Mouse (Mus musculus) erythroblast, embryonic 14.5 days (primary cell): ENCODE results near the gene Phox2a. TPM values are rescaled to one million over a fixed set of nuclear protein-coding genes. Genes with fewer than 3 reads are reported as not detected.

Source experiments
- H3K27me3 ChIP-seq: 2 replicates; pipeline ENCODE4 v1.6.1; 2012; ENCODE audit warnings: inconsistent platforms; ENCODE audit not compliant: control insufficient read depth
- H3K36me3 ChIP-seq: 2 replicates; pipeline ENCODE4 v1.6.1; 2012; ENCODE audit warnings: mild to moderate bottlenecking, inconsistent platforms; ENCODE audit not compliant: control insufficient read depth
- H3K4me1 ChIP-seq: 2 replicates; pipeline ENCODE4 v1.6.1; 2012; ENCODE audit warnings: inconsistent platforms; ENCODE audit not compliant: control insufficient read depth
- H3K4me3 ChIP-seq: replicated peaks from 2 replicates; pipeline ENCODE3; 2012; ENCODE audit warnings: moderate library complexity, mild to moderate bottlenecking, inconsistent platforms
- H3K9me3 ChIP-seq: 2 replicates; pipeline ENCODE4 v1.6.1; 2012; ENCODE audit warnings: low read length, inconsistent platforms, mixed read lengths; ENCODE audit not compliant: control insufficient read depth
- GATA1 ChIP-seq: IDR thresholded peaks from 2 replicates; pipeline ENCODE4 v1.6.1; 2012; ENCODE audit warnings: low read length, inconsistent platforms, mixed read lengths
- TAL1 ChIP-seq: IDR thresholded peaks from 3 replicates; pipeline ENCODE4 v1.6.1; 2012; ENCODE audit warnings: low read length, inconsistent platforms, mixed read lengths
- polyA plus RNA-seq: library from polyadenylated mRNA; stranded (reverse); fragments of >175 nt; gene quantifications from 2 replicates; pipeline ENCODE4 v1.2.3, GENCODE M21; 2012

Phox2a gene
- polyA plus RNA-seq, 1 experiment, result not detected

DNA sequence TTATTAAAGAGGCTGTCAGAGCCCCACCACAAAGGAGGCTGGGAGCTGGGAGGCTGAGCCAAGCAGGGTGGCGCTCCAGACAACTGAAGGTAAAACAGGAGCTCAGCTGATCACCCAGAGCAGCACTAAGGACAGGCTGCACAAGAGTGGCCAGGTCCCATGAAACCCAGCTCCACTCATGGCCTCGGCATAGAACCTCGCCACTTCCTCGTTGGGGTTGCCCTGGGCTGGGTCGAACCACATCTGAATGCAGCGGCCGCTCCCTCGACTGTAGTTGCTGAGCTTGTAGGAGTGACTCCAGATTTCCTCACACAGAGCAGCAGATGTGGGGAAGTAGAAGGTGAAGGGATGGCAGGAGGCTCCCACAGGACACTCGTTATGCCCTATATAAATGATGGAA is 40.2 kb downstream of the Phox2a start:
- Histone ChIP-seq H3K4me1 (no peaks in the 10 kb centered on the region), H3K36me3 (no peaks in the 10 kb centered on the region), H3K27me3 (no peaks in the 10 kb centered on the region), H3K4me3 (no peak overlapping the region), H3K9me3 (no peaks in the 10 kb centered on the region)
- TF ChIP-seq GATA1 (no peak), TAL1 (no peak)

DNA sequence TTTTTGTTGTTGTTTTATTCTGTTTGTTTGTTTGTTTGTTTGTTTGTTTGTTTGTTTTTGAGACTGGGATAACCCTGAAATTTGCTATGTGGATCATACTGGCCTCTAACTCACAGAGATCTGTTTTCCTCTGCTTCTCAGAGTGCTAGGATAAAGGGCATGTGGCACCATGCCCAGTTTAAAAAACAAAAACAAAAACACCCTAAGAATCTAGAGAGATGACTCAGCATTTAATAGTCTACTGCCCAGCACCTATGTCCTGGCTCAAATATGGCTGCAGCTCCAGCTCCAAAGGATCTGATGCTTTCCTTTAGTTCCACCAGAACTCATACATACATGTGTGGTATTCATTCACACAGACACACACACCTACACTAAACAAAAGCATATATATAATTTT is 42.9 kb downstream of the Phox2a start:
- H3K4me1 ChIP-seq, result no peaks in the 10 kb centered on the region
- no peak overlapping the region for H3K4me3 ChIP-seq
- H3K9me3 ChIP-seq, result no peaks in the 10 kb centered on the region
- TF ChIP-seq GATA1 (no peak), TAL1 (no peak)
- no peaks in the 10 kb centered on the region for H3K36me3 ChIP-seq
- no peaks in the 10 kb centered on the region for H3K27me3 ChIP-seq

DNA sequence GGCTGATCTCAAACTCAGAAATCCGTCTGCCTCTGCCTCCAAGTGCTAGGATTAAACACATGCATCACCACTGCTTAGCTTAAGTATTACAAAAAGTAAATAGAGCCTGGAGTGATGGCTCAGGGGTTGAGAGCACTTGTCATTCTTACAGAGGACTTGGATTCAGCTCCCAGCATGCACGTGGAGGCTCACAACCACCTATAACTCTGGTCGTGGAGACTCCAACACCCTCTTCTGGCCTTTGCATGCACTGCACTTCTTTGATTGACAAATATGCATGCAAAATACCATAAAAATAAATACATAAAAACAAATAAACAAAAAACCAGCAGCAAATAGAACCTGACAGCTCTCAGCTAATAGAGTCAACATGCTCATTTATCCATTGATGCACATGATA is 44.2 kb downstream of the Phox2a start:
- TF ChIP-seq GATA1, result no peak
- H3K4me3 ChIP-seq, result no peak overlapping the region
- no peaks in the 10 kb centered on the region for H3K36me3 ChIP-seq
- no peaks in the 10 kb centered on the region for H3K27me3 ChIP-seq
- no peaks in the 10 kb centered on the region for H3K9me3 ChIP-seq
- H3K4me1 ChIP-seq, result no peaks in the 10 kb centered on the region

DNA sequence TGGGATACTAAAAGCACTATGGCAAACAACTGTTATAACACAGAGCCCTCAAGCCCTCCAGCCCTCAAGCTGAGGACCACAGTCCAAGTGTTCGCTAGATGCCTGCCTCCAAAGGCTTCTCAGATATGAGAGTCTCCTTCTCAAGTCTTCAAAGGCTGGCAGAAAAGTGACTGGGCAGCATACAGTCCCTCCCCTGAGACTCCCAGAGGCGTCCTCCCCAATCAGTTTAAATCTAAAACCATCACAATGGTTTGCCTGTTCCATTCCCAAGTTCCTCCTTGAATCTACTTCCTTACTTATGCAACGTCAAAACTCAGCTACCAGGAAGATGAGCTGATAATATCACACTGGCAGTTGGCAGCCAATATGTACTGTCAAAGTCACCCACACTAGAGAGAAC is 45.3 kb downstream of the Phox2a start, which contains the start of gene Anapc15:
Gene Anapc15, plus strand, starts transcription at position 301 of the 400 bp plus-strand sequence.
- Histone ChIP-seq H3K9me3 (no peaks in the 10 kb centered on the region), H3K4me3 (no peak within 1 kb of the TSS), H3K36me3 (no peaks in the 10 kb centered on the region), H3K4me1 (no peaks in the 10 kb centered on the region), H3K27me3 (no peaks in the 10 kb centered on the region)
- TF ChIP-seq GATA1, result no peak
- no peak for TF ChIP-seq TAL1

DNA sequence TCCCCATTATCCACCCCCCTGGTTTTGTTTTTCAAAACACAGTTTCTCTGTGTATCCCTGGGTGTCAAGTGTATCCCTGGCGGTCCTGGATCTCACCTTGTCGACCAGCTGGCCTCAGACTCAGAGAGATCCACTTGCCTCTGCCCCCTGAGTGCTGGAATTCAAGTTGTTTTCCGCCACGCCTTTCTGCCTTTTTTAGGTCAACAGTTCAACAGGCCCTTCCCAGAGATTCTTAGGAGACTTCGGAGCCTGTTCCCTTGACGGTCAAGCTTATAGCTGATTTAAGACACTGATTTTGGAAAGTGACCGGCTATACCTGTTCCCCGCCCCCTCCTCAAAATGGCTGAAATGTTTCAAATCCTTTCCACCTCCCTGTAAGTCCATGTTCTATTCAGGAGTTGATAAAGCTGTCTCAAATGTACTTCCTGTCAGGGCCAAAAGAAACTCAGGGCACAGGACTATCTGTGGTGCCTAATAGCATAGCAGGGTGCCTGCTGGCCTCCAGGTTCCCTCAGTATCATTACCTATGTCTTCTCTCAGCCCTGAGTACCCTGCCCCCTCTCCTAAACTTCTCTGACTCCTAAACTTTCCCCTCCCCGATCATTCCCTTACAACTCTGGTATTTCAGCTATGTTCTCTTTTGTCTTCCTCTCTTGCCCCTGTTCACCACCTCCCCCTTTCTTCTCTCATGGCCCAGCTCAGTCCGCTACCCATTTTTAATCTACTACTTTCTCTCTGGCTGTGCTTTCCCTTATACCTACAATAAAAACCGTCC is 48.6 kb downstream of the Phox2a start:
- Histone ChIP-seq H3K27me3 (no peaks in the 10 kb centered on the region), H3K4me3 (no peak overlapping the region), H3K36me3 (no peaks in the 10 kb centered on the region), H3K9me3 (no peaks in the 10 kb centered on the region), H3K4me1 (peaks cover 3% of the 10 kb centered on the region; the same call in 1 of the 2 replicates)
- TF ChIP-seq GATA1, result no peak
- no peak for TF ChIP-seq TAL1

DNA sequence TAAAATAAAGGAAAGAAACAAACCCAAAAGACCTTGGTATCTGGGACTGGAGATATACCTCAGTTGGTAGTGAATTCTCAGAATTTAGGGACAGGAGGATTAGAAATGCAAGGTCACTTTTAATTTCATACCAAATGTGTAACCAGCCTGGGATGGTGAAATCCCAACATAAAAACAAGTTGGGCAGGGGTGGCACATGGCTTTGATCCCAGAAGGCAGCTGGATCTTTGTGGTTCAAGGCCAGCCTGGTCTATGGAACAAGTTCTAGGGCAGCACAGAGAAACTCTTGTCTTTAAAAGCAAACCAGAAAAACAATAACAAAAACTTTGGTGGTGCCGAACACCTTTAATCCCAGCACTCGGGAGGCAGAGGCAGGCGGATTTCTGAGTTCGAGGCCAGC is 49.4 kb downstream of the Phox2a start:
- H3K4me3 ChIP-seq, result no peak overlapping the region
- no peaks in the 10 kb centered on the region for H3K9me3 ChIP-seq
- no peak for TF ChIP-seq TAL1
- TF ChIP-seq GATA1, result no peak
- no peaks in the 10 kb centered on the region for H3K36me3 ChIP-seq
- no peaks in the 10 kb centered on the region for H3K27me3 ChIP-seq
- peaks cover 3% of the 10 kb centered on the region; the same call in 1 of the 2 replicates for H3K4me1 ChIP-seq

DNA sequence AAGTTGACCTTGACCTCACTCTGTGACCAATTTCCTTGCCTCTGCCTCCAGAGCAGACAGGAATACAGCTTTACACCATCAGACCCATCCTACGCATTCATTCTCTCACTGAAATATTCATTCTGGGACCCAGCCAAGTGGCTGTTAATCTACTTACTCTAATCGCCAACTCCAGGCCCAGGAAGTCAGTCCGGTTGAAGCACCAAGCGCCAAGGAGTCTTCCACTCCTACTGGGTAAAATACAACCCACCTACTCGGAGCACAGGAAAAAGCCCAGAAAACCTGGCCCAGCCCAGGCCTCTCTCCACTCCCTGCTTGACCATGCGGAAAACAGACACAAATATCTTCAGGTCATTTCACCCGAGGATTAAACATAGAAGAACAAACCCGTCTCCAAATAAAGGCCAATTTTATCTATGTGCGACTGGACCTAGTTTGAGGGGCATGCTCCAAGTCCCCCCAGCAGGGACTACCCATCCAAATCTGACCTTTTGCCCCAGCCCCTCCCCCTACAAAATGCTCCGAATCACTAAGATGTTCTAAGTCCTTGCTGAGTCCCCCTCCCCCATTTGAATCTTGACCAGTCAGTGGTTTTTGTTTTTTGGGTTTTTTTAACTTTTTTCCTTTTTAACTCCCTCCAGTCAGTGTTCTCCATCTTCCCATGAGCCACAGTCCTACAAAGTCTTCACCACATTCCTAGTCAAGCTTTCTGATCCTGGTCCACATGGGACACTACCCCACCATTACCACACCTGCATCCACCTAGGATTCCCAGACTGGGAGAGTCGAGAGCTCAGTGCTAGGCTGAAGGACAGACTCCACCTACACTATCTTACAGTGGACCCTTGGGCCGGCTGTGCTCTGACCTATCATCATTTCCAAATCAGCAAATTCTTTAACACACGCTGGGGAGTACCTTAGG is 50.4 kb downstream of the Phox2a start:
- Histone ChIP-seq H3K4me3 (no peak overlapping the region), H3K4me1 (peaks cover 3% of the 10 kb centered on the region; the same call in 1 of the 2 replicates), H3K9me3 (no peaks in the 10 kb centered on the region), H3K27me3 (no peaks in the 10 kb centered on the region), H3K36me3 (no peaks in the 10 kb centered on the region)
- TF ChIP-seq TAL1, result no peak
- TF ChIP-seq GATA1, result no peak

DNA sequence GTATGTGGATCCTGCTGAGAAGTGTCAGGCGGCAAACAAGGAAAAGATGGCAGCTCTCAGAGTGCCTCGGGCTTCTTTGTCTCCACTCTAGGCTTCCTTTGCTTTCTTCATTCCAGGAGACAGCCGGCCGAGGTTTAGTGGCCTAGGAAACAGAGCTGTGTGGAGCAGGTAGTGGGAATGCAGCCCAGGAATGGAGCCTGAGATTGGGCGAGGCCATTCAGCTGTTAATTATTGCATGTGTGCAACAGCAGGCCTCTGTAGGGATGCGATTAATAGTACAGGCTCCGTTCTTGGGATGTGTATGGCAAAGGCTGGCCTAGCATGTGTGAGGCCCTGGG is 51.0 kb downstream of the Phox2a start:
- TF ChIP-seq TAL1 (no peak), GATA1 (no peak)

DNA sequence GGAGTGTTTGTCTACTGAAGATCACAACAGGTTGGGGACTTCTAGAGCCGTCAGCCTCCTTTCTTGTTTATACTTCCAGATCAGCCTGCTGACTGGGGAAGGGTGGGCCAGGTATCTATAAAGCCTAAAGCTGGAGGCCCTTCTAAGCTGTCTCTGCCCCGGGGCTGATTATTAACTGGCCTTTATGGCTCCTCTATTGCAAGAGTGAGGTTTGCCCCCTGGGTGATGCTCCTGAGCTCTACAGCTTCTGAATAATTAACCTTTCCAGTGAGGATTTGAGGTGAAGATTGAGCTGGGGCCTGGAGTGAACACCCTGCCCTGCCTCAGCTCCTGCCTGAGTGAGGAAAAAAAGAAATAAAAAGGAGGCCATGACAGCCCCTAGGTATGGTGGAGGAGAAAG is 52.5 kb downstream of the Phox2a start, which contains the start of gene Folr1:
Gene Folr1, minus strand, starts transcription at position 160 of the 400 bp plus-strand sequence.
- no peaks in the 10 kb centered on the region for H3K9me3 ChIP-seq
- no peaks in the 10 kb centered on the region for H3K36me3 ChIP-seq
- no peak within 1 kb of the TSS for H3K4me3 ChIP-seq
- no peak for TF ChIP-seq GATA1
- H3K4me1 ChIP-seq, result peaks cover 3% of the 10 kb centered on the region; the same call in 1 of the 2 replicates
- H3K27me3 ChIP-seq, result no peaks in the 10 kb centered on the region

More for the DNA sequence above, 51.0 kb downstream of the Phox2a start:
- Histone ChIP-seq H3K9me3 (no peaks in the 10 kb centered on the region), H3K27me3 (no peaks in the 10 kb centered on the region), H3K4me1 (peaks cover 3% of the 10 kb centered on the region; the same call in 1 of the 2 replicates), H3K36me3 (no peaks in the 10 kb centered on the region), H3K4me3 (no peak overlapping the region)
